In genomic region chr14:62375694-62376093, GRCm38 (mm10) we compare ENCODE assay signal across 7 mouse cellular contexts.
A peak's percentile ranks its signal among the peaks of the same experiment; 100 is the strongest.
DNase-seq lines count a peak whose midpoint lies in the region; ATAC-seq lines count a peak whose summit lies in the region.

No protein-coding gene starts in this region.

- no peaks in the 10 kb centered on the region for H3K9me3 ChIP-seq in midbrain, embryonic 14.5 days (ENCODE audit: control insufficient read depth, low read length)
- H3K9me3 ChIP-seq in midbrain, embryonic 13.5 days, result no peaks in the 10 kb centered on the region
- no peaks in the 10 kb centered on the region for H3K9me3 ChIP-seq in kidney, embryonic 14.5 days (ENCODE audit: control insufficient read depth, low read length)
- H3K9me3 ChIP-seq in stomach, embryonic 16.5 days (replicated peaks; ENCODE audit: control insufficient read depth, low read length), result no peaks in the 10 kb centered on the region

- no peak overlapping the region for H3K4me3 ChIP-seq in midbrain, embryonic 14.5 days (replicated peaks; ENCODE audit: low read depth, low read length)
- no peak overlapping the region for H3K4me3 ChIP-seq in midbrain, embryonic 13.5 days (replicated peaks)
- no peak overlapping the region for H3K4me3 ChIP-seq in kidney, embryonic 14.5 days (ENCODE audit: low read length)
- H3K4me3 ChIP-seq in stomach, embryonic 16.5 days (replicated peaks; ENCODE audit: low read length), result no peak overlapping the region

- DNase-seq in midbrain, embryonic 14.5 days, result peak; percentile 15
- peak; percentile 58 to 68 for DNase-seq in heart, adult 18-20 months
- no peak for DNase-seq in layer of hippocampus, adult 9-11 months
- no peak for DNase-seq in right cerebral cortex, adult 18-20 months

- no peak for ATAC-seq in midbrain, embryonic 14.5 days (ENCODE audit: low FRiP score, low TSS enrichment)
- ATAC-seq in midbrain, embryonic 13.5 days, result no peak
- ATAC-seq in kidney, embryonic 14.5 days (ENCODE audit: low FRiP score, low TSS enrichment), result no peak
- peak; percentile 71 for ATAC-seq in stomach, embryonic 16.5 days (ENCODE audit: insufficient read depth, low FRiP score)

- no peaks in the 10 kb centered on the region for H3K27me3 ChIP-seq in midbrain, embryonic 14.5 days (ENCODE audit: control insufficient read depth, insufficient read depth, low read length)
- H3K27me3 ChIP-seq in midbrain, embryonic 13.5 days, result no peaks in the 10 kb centered on the region
- no peaks in the 10 kb centered on the region for H3K27me3 ChIP-seq in kidney, embryonic 14.5 days (ENCODE audit: control insufficient read depth, insufficient read depth, low read length)
- H3K27me3 ChIP-seq in stomach, embryonic 16.5 days (ENCODE audit: control insufficient read depth, insufficient read depth, low read length), result no peaks in the 10 kb centered on the region

- no peak overlapping the region for H3K4me2 ChIP-seq in midbrain, embryonic 14.5 days (ENCODE audit: low read length)
- H3K4me2 ChIP-seq in midbrain, embryonic 13.5 days (replicated peaks), result no peak overlapping the region
- no peak overlapping the region for H3K4me2 ChIP-seq in kidney, embryonic 14.5 days (replicated peaks; ENCODE audit: low read depth, low read length)
- no peak overlapping the region for H3K4me2 ChIP-seq in stomach, embryonic 16.5 days (ENCODE audit: low read depth, low read length)

- 0 out of 2 replicates have a peak, but pooled peaks cover 2% of the 10 kb centered on the region for H3K36me3 ChIP-seq in midbrain, embryonic 14.5 days (ENCODE audit: control insufficient read depth, insufficient read depth, low read length)
- peaks cover 6% of the 10 kb centered on the region for H3K36me3 ChIP-seq in midbrain, embryonic 13.5 days
- no peaks in the 10 kb centered on the region for H3K36me3 ChIP-seq in kidney, embryonic 14.5 days (ENCODE audit: control insufficient read depth, insufficient read depth, low read length)
- H3K36me3 ChIP-seq in stomach, embryonic 16.5 days (ENCODE audit: control insufficient read depth, insufficient read depth, low read length), result 0 out of 2 replicates have a peak, but pooled peaks cover 3% of the 10 kb centered on the region

- H3K9ac ChIP-seq in midbrain, embryonic 14.5 days (replicated peaks; ENCODE audit: low read length), result no peak overlapping the region
- H3K9ac ChIP-seq in midbrain, embryonic 13.5 days (replicated peaks), result no peak overlapping the region
- H3K9ac ChIP-seq in kidney, embryonic 14.5 days (ENCODE audit: low read depth, low read length), result no peak overlapping the region
- no peak overlapping the region for H3K9ac ChIP-seq in stomach, embryonic 16.5 days (ENCODE audit: low read length)

- H3K27ac ChIP-seq in midbrain, embryonic 14.5 days (replicated peaks; ENCODE audit: low read depth, low read length), result no peak overlapping the region
- H3K27ac ChIP-seq in midbrain, embryonic 13.5 days, result no peak overlapping the region
- H3K27ac ChIP-seq in kidney, embryonic 14.5 days (ENCODE audit: low read depth, low read length), result peak overlapping the region; percentile 52; the same call in 1 of the 2 replicates
- H3K27ac ChIP-seq in stomach, embryonic 16.5 days (ENCODE audit: low read length), result no peak overlapping the region

- H3K4me1 ChIP-seq in midbrain, embryonic 14.5 days (ENCODE audit: control insufficient read depth, insufficient read depth, low read length), result no peaks in the 10 kb centered on the region
- H3K4me1 ChIP-seq in midbrain, embryonic 13.5 days (replicated peaks), result no peaks in the 10 kb centered on the region
- H3K4me1 ChIP-seq in kidney, embryonic 14.5 days (ENCODE audit: control insufficient read depth, insufficient read depth, low read length), result peaks cover 6% of the 10 kb centered on the region; the same call in 1 of the 2 replicates
- H3K4me1 ChIP-seq in stomach, embryonic 16.5 days (ENCODE audit: control insufficient read depth, insufficient read depth, low read length), result 0 out of 2 replicates have a peak, but pooled peaks cover 10% of the 10 kb centered on the region

Comparison
In these comparisons a context has a peak if more than half of its experiments do, and no peak if none do; other contexts are left out.
1. DNase-seq: peak in midbrain, embryonic 14.5 days (single experiment) and heart, adult 18-20 months (2 of 2); none in layer of hippocampus, adult 9-11 months (single experiment) and right cerebral cortex, adult 18-20 months (single experiment).